Mouse (Mus musculus) lung, adult 2 months (tissue): ENCODE data around the gene Bank1.

Experiments used
- CTCF ChIP-seq: fragments of 200-500 bp; IDR thresholded peaks from 2 replicates; pipeline ENCODE4 v1.5.1; 2011; ENCODE audit warnings: mild to moderate bottlenecking, low read length, control low read depth; ENCODE audit not compliant: insufficient read depth
- POLR2A ChIP-seq: fragments of 200-500 bp; IDR thresholded peaks from 2 replicates; pipeline ENCODE4 v1.6.1; 2011; ENCODE audit warnings: low read depth, mild to moderate bottlenecking, control low read depth, low read length, borderline replicate concordance; ENCODE audit errors: extremely low read depth

DNA sequence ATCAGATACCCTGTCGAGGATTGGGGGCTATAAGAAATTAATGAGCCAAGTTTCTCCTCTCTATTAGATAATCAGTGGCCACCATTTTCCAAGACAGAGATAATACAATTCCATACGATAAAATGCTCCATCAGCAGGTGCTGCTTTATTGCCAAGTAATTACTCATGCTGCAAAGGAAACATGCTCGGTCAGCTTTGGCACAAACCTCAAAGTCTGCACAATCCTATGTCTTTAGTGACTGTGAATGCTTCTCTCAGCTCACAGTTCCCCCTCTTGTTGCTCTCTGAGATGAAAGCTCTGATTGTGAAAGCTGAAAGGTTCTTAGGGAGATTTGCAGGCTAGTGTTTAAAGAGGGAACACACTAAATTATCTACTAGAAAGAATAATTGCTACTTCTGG lies 193.9 kb downstream of the Bank1 start:
- TF ChIP-seq CTCF (no peak), POLR2A (no peak)
